Mouse (Mus musculus) c-Kit-positive CD71-positive TER-119-positive erythroid progenitor cells, embryonic 14.5 days (primary cell): ENCODE measurements around the gene Vangl2.
A peak's percentile ranks its signal among the peaks of the same experiment; 100 is the strongest.

Source experiments
- DNase-seq: peaks from one replicate; pipeline ENCODE4 v3.0.0-alpha.2; 2013; ENCODE audit warnings: low spot score

The Vangl2 gene

DNA sequence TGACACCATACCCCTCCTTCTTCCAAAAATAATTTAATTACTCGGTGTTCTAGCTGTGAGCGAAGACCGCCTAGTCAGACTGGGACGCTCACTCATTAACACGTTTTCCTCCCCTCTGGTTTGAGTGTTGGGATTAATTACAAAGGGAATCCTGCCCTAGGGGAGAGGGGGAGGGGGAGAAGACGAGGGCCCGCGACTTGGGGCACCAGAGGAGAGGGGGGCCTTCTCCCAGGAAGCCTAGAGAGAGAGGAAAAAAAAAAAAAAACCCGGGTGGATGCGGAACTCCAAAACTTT is 488 bp downstream of the Vangl2 start:
- DNase-seq: no peak

DNA sequence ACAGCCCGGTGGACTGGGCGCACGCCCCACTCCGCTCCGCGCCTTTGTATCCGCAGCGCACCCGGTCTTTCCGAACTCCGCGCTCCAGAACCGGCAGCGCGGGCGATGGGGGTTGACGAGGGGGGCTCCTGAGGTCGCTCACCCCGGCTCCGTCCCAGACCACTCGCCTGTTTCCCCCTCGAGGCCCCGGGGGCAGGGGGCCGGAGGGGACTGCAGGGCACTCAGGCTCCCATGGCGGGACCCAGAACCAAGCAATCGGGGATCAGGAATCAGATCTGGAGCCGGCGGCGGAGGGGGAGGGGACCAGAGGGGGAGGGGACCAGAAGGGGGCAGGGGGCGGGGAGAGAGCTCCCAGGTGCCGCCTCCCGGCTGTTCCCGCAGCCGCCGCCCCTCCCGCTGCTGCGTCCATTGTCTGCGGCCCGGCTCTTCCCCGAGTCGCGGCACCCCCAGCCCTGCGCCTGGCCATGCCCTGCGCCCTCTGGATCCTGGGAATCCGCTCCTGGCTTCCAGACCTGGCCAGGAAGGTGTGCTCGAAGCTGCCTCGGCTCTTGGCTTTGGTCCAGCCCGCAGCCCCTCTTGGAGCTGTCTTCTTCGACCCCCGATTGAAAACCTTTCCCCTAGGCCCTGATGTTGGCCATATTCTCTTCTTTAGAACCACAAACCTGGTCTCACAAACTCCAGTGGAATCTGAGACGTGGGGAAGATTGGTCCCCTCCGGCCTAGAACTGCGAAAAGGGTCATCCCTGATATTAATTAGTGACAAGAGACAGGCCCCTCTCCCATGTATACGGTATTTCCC is 1.0 kb downstream of the Vangl2 start:
- DNase-seq: peak; percentile 49

DNA sequence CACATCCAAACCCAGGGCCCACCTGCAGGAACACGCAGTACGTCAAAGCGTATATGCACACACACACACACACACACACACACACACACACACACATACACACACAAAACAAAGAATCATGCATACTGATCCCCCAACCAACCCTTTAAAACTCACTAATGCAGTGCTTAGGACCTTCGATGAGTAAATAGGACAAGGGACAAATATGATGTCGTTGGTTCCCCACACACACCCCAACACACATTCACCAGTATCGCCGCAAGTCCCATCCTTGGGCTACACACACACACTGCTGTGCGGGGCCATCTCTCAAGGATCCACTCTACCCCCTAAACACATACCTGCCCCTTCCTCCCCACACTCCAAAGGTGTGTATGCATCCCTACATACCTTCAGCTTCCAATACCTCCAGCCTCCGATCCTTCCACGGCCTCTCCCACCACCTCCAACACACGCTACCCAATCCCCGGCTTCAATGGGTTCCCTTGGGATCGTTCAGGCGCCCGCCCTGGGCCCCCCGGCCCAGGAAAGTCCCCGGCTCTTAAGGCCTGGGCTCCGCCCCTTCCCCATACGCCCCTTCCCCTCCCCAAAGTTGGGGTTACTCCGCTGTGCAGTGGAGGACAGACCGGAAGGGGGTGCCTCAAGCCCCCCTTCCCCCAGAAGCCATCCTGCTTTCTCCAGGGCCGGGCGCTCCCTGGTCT is 1.9 kb downstream of the Vangl2 start:
- no peak for DNase-seq

DNA sequence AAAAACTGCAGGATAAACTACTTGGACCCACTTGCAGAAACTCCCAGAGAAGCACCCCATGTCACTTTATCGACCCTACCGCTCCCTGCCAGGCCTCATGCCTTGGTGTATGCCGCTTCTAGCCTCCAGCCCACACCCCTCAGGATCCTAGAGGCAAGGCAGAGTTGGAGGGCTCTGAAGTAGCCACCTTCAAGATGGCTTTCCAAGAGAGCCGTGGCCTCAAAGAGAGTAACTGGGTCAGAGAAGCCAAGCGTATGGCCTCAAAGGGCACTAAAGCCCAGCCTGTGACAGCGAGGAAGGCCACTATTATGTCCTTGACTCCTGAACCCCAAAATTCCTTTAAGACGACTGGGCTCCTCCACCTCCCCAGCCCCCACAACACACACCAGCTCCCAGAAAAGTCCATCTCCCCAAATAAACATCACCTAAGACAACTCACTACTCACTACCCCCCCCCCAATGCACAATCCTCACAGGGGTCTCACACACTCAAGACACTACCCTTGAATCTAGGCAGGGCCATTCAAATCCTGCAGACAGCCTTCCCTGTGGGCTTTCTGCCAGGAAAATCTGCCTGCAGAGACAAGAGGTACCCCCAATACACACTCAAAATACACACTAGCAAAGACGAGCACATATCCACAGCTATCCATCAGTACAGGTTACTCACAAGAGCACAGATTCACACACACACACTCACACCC is 2.9 kb downstream of the Vangl2 start:
- no peak for DNase-seq

DNA sequence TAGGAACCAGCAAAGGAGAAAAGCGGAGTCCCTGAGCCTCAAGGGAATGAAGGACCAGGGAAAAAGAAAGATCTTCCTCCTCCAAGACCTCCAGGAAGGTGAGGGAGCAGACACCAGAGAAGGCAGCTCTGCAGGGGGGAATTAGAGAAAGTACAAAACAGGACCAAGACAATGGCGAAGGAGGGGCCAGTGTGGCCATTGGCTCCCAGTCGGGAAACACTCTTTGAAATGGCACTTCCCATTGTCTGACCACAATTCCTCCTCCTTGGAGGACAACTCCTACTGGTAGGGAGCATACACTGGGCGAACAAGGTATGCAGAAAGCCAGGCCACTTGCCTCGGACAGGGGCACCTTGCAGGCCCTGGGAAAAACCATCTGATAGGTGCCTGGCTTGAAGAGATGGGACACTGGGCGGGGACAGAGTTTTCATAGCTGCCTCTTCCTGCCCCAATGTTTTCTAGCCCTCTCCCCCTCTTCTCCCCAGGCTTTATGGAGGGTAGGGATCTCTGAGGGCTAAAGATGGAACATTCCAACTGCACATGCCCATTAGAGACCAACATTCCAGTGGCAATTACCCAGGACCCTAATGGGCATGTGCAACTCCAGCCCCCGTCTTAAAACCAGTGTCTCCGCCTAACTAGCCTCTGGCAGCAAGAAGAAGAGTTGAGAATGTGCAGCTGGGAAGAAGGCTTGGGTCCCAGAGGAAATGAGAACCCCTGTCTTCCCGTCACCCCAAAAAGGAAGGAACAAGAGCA is 3.9 kb downstream of the Vangl2 start:
- DNase-seq: no peak

DNA sequence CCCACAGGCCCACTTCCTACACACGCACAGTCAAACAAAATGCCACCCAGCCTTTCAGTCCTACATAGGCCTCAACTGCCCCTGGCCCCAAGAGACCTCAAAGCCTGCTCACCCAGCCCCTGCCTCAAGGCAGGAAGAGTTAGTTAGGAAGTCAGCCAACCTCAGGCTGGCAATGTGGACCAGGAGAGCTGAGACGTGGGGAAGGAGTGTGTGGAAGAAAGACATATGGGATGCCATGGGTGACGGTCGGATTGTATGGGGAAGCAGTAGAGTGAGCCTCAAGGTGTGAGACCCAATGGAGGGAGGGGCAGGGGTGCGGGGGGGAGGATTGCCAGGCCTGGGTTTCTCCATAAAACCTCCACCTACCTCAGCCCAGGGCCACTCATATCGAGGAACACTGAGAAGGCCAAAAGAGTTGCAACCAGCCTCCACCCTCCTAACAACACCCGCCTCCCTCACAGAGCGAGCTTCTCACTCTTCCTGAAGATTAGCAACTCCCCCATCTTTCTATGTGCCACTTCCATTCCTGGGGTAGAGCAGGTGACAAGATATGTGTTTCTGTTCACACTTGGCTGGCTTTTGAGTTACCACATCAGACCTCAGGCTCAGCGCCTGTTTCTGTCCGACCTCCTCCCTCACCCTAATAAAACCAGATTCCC is 8.3 kb downstream of the Vangl2 start:
- no peak for DNase-seq

DNA sequence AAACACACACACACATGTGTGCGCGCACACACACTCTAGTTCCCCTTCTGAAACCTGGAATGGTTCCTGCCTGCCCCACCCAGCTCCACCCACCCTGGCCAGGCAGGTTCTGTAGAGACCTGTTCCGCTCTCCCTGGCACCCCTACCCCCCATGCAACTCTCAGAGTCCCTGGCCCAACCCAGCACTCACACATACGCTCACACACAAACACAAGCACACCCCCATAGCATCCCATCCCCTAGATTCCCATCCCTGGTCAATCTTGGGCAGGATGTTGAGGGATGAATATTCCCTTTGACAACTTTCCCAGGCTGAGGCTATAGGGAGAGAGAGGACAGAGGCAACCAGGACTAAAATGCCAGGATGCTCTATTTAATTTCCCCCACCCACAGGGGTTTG is 8.9 kb downstream of the Vangl2 start:
- DNase-seq: no peak

DNA sequence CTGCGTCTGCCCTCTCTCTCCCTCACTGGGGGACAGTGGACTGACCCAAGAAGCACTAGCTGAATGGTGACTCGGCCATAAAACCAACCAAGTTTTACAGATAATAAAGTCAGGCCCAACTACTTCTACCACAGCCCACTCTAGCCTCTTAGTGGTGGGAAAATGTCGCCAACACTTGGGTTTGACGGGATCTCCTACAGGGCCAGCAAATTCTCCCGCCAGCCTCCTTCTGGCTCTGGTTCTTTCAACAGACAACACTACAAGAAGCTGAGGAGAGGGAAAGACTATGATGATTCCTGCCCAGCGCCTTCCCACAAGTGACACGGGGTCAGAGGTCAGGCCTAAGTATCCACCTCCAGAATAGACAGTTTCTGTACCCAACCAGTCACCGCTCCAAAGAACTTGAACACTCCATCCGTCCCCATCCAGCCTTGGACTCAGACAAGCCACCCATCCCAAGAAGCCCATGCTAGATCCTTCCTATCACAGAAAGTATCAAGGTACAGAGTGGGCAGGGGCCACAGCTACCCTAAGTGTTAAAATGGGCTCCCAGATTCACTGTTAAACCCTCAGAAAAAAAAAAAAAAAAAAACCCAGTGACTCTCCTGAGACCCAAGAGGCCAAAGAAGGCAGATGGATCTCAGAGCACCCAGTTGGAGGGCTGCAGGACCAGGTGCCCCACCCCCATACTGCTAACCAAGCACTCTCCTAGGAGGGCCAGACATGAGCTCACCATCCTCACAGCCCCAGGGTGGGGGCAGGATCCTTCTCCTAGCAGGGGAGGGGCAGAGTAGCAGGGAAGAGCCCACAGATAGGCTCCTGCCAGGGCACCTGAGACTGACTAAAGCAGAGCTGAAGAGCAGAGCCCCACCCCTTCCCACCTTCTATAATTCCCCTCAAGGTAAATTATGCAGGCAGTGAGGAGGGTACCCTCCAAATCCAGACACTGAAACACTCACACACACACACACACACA is 9.6 kb downstream of the Vangl2 start:
- no peak for DNase-seq

DNA sequence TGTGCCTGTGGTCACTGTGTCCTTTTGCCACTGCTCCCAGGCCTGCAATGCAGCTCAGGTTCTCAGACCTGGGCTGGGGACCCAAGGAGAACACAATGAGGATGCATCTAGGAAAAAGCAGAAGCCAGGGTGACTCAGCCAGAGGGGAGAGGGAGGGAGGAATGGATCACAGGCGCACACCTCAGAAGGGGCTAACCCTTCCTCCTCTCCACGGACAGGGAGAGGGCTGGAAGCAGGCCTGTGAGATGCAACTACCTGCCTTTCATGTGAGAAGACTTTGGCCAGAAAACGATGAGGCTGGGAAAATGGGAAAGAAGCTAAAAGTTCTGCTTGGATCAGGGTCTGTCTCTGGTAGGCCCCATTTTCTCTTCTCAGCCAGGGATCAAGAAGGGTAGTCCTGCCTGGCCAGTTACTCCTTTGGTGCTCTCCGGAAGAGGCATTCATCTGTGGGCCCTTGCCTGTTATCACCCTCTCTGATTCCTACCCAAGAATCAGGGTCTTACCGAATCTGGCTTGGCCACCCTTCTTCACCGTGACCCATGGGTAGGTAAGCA is 10.7 kb downstream of the Vangl2 start:
- DNase-seq: no peak

DNA sequence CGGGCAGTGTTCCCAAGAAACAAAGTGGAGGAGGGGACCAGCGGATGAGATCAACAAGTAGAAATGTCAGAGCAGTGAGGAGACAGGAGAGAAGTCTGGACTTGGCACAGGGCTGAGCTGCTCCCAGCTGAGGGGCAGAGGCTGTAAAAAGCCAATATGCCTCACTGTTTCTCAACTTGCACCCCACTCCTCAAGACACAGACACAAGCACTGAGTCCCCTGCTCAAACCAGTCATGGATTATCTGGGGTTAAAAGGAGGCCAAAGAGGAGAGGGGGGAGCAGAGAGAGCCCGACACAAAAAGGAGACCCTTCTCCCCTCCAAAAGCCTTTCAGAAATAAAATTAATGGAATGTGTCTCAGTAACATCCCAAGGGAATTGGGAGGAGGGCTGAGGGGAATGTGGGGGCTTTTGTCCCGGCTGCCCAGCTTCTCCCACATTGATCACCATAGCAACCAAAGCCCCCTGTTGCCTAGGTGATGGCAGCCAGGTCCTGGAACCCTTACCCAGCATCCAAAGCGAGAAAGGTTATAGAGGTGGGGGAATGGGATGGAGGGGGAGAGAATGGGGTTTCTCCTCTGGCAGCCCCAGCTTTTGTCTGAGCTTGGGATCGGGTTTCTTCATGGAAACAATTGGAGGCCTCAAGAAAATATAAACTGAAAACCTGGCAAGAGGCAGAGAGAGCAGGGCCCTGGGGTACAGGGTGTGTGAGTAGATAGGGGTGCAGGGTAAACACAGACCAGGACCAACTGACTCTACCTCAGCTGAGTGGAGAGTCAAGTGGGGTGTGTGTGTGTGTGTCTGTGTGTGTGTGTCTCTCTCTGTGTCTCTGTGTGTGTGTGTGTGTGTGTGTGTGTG is 11.4 kb downstream of the Vangl2 start:
- no peak for DNase-seq

DNA sequence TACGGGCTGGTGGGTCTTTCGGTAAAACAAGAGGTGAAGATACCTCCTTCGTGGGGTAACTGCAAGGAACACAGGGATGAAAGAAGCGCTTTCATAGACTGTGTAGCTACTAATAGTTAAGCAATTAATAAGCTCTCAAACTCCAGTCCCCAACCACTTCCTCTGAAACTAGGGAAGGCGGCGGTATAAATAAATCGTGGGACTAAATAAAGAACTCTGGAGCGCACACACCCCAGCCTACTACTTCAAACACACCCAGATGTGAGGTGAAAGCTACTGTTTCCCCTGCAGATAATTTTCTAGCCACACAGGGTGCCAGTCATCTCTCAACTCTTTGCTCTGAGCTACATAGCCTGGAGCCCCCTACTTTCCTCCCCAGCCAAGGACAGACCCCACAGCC is 12.2 kb downstream of the Vangl2 start:
- DNase-seq: no peak

DNA sequence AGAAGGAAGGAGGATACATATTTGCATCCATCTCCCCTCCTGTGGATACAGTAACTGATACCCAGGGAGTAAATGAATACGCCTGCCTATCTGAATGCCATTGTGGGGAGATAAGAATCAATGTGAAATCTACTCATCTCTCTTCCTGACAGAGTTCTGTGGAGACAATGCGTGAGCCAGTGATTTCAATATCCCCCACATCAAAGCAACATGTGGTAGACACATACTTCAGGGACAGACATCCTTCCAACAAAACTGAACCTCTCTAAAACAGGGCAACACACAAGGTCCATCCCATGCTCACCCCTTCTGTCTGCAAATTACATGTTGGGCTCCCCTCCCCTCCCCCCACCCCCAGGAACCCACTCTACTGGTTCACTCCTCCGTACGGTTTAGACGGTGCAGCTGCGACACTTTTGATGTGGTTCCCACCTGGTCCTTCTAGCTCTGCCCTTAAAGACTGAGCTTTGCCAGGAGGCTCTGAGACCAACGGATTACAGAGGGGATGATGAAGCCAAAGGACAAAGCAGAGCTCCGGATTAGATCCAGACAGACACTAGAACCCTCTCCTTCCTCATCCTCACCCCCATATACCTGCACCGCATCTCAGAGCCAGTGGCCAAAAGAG is 12.8 kb downstream of the Vangl2 start:
- DNase-seq: no peak

DNA sequence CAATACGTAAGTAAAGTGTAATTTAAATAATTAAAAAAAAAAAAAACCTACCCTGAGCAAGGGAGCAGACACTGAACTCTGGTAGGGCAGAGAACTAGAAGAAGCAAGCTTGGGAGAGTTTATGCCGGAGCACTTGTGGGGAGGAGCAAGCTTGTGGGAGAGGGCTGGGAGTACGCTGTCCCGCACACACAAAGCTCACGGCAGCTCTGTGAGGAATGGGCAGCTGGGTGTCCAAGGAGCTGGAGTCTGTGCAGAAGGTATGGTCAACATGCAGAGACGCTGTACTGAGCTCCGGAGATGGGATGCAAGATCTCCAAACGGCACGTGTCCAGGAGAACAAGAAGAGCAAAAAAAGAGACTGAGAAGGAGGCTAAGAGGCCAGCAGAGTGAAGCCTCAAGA is 13.5 kb downstream of the Vangl2 start:
- no peak for DNase-seq

DNA sequence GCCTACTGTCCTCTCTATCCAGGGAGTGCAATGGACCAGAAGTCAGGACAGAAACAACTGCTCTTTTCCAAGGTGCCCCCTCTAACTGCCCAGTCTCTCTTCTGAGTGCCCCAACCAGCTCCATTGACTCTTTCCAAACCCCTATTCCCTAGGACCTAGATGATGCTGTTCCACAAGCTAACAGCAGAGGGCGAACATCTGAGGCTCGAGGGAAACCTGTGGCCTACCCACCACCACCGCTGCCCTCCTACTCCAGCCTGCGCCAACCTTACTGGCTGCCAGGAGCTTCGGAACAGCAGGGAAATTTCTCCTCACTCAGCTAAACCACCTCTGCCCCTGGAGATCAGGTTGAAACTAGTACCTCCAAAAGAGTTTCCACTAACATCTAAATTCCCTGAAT is 16.2 kb downstream of the Vangl2 start:
- DNase-seq: peak; percentile 30

DNA sequence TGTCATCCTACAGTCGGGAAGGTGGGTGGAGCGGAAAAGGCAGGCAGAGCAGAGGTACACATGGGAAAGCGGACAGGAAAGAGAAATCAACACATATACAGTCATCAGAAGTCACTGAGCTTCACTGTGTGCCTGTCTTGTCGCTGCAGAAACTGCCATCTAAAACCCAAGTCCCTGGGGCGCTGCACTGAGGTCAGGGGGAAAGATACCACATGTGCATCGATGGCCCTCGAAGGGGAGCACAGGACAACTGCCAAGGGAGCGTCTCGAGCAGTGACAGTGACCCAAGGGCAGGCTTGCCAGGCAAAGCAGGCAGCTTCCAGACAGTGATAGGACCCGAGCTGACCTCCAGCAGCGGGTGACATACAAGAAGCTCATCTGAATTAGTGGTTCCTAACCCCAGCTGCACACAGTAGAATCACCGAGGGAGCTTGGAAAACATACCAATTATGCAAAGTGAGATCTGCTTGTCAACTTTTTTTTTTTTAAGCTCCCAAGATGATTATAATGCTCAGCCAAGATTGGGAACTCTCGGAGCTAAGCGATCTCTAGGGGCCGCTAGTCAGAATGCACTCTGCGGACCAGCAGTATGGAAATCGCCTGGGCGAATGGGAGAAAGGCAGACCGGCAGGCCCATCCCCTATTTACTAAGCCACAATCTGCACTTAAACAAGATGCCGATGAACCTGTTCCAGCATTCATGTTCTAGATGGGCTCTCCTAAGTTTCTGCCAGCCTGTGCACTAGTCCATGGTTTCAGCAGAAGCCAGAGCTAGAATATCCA is 18.0 kb downstream of the Vangl2 start:
- no peak for DNase-seq

DNA sequence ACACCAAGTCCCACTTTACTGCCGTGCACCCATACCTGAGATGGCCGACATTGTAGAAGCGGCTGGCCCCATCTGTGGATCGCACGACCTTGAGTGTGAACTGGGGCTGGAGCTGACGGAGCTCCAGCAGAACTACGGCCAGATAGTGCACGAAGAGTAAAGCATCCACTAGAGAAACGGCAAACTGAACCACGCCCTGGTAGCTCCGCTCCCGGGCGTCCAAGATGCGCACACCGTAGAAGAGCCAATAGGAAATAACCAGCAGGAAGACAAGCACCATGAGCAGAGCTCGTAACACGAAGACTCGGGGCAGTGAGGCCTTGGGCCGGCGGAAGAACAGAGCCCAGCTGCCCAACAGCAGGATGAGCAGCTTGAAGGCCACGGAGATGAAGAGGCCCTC is 18.8 kb downstream of the Vangl2 start:
- no peak for DNase-seq

DNA sequence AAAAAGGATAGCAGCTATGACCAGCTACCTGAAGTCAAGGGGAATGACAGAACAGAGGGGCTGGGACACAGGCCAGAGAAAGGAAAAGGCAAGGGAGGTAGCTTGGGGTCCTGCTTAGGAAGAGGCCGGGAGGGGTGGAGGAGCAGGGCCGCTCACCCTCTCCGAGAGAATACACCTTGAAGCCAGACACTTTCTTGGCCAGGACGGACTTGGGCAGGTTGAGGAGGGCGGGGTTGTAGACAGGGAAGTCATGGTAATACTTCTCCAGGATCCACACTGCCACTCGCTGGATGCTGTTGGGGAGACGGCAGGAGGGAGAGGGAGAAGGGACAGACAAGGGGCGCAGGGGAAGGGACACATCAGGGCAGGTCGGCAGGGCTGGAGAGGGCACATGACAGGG is 19.9 kb downstream of the Vangl2 start:
- no peak for DNase-seq

DNA sequence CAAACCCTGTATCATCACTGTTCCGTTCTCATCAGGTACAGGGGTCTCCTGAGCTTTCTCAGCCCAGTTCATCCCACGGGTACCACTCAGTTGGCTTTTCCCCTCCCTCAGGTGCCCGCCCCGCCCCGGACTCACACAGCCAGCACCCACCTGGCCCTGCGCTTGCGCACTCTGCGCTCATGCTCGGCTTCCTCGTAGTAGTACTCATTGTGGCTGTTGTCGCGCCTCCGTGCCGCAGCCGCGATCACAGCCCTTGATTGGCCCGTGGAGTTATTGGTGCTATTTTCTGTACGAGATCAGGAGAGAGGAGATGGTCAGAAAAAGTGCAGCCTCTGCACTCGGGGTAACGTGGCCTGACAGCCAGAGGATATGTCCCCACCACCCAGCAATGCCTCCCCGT is 20.5 kb downstream of the Vangl2 start:
- DNase-seq: no peak
